Mouse (Mus musculus): ENCODE measurements around the gene Rab8b.

The Rab8b gene

GRCm38 (mm10) chr9:66919382-66919971, at the start of gene Rab8b:
Rab8b (minus strand) TSS chr9:66919687.
- peak; percentile 99 for DNase-seq

GRCm38 (mm10) chr9:66967492-66967891, 48.0 kb upstream of the Rab8b start:
- DNase-seq = no peak

GRCm38 (mm10) chr9:66961478-66961877, 42.0 kb upstream of the Rab8b start:
- DNase-seq = no peak

GRCm38 (mm10) chr9:66957451-66957850, 38.0 kb upstream of the Rab8b start:
- no peak for DNase-seq

GRCm38 (mm10) chr9:66952886-66953285, 33.4 kb upstream of the Rab8b start:
- no peak for DNase-seq

- DNase-seq = no peak
Measured at GRCm38 (mm10) chr9:66952321-66952720, 32.8 kb upstream of the Rab8b start.

- no peak for DNase-seq
Measured at GRCm38 (mm10) chr9:66948536-66948935, 29.0 kb upstream of the Rab8b start.

- DNase-seq = peak; percentile 96
Measured at GRCm38 (mm10) chr9:66945647-66946641, 26.5 kb upstream of the Rab8b start, which contains the start of gene Rps27l. Rps27l (plus strand) TSS chr9:66946086.

- no peak for DNase-seq
Measured at GRCm38 (mm10) chr9:66945161-66945560, 25.7 kb upstream of the Rab8b start.

GRCm38 (mm10) chr9:66938836-66939235, 19.3 kb upstream of the Rab8b start:
- peak; percentile 92 for DNase-seq

- DNase-seq = no peak
Measured at GRCm38 (mm10) chr9:66937507-66937906, 18.0 kb upstream of the Rab8b start.

GRCm38 (mm10) chr9:66933869-66934808, 14.7 kb upstream of the Rab8b start:
- peak; percentile 31 for DNase-seq

- no peak for DNase-seq
Measured at GRCm38 (mm10) chr9:66930351-66930750, 10.9 kb upstream of the Rab8b start.

GRCm38 (mm10) chr9:66927696-66928402, 8.4 kb upstream of the Rab8b start:
- DNase-seq = no peak

GRCm38 (mm10) chr9:66925853-66926252, 6.4 kb upstream of the Rab8b start:
- DNase-seq = no peak

GRCm38 (mm10) chr9:66922076-66922475, 2.6 kb upstream of the Rab8b start:
- no peak for DNase-seq

- DNase-seq = no peak
Measured at GRCm38 (mm10) chr9:66920488-66921279, 1.2 kb upstream of the Rab8b start.

- peak; percentile 61 for DNase-seq
Measured at GRCm38 (mm10) chr9:66919981-66920380, 494 bp upstream of the Rab8b start.

- peak; percentile 41 for DNase-seq
Measured at GRCm38 (mm10) chr9:66918672-66919330, 686 bp downstream of the Rab8b start.

GRCm38 (mm10) chr9:66917892-66918255, 1.6 kb downstream of the Rab8b start:
- no peak for DNase-seq

All from embryo, embryonic 11 days (tissue).